Mouse (Mus musculus): Measurements from ENCODE around the gene Tuft1.

Tuft1 gene

GRCm38 (mm10) chr3:94591066-94591465 lies 67.6 kb downstream of the Tuft1 start:
- DNase-seq, result no peak

- DNase-seq, result peak in 1 of 2 experiments; percentile 54
These were observed 70.7 kb downstream of the Tuft1 start for GRCm38 (mm10) chr3:94587962-94588361.

- no peak for DNase-seq
These were observed 75.7 kb downstream of the Tuft1 start for GRCm38 (mm10) chr3:94582944-94583343.

GRCm38 (mm10) chr3:94582456-94582891 lies 76.2 kb downstream of the Tuft1 start, which contains the start of gene Snx27:
TSS of gene Snx27 (minus strand) at chr3:94582716.
- peak; percentile 92 to 95 for DNase-seq

GRCm38 (mm10) chr3:94581793-94582455 lies 76.7 kb downstream of the Tuft1 start:
- no peak for DNase-seq

- peak in 1 of 2 experiments; percentile 15 for DNase-seq
These were observed 77.4 kb downstream of the Tuft1 start for GRCm38 (mm10) chr3:94581138-94581780.

GRCm38 (mm10) chr3:94574506-94574905 lies 84.2 kb downstream of the Tuft1 start:
- no peak for DNase-seq

GRCm38 (mm10) chr3:94567242-94567641 lies 91.4 kb downstream of the Tuft1 start:
- DNase-seq, result peak in 1 of 2 experiments; percentile 3

GRCm38 (mm10) chr3:94565557-94565956 lies 93.1 kb downstream of the Tuft1 start:
- DNase-seq, result peak in 1 of 2 experiments; percentile 6

GRCm38 (mm10) chr3:94565127-94565526 lies 93.5 kb downstream of the Tuft1 start:
- peak in 1 of 2 experiments; percentile 3 for DNase-seq

GRCm38 (mm10) chr3:94564356-94565010 lies 94.2 kb downstream of the Tuft1 start:
- DNase-seq, result peak in 1 of 2 experiments; percentile 2

GRCm38 (mm10) chr3:94563163-94563562 lies 95.5 kb downstream of the Tuft1 start:
- DNase-seq, result peak in 1 of 2 experiments; percentile 2
